Mouse (Mus musculus) mesoderm, embryonic 11.5 days (tissue): ENCODE measurements at regions not wholly inside any gene's neighbourhood (a gene's known extent, or its start where the extent isn't known, plus 50 kb on each side); places are given as distances from the start of the nearest gene placed in this dataset.

ENCODE experiments used
- DNase-seq: peaks from one replicate; pipeline ENCODE4 v3.0.0-alpha.2; 2012; ENCODE audit warnings: low read depth, low spot score

- no peak for DNase-seq
Measured at GRCm38 (mm10) chr14:48054719-48055118, 65.9 kb upstream of the Peli2 start.

- no peak for DNase-seq
Measured at GRCm38 (mm10) chr14:48055861-48056260, 64.8 kb upstream of the Peli2 start.

GRCm38 (mm10) chr14:48058234-48058868 lies 62.3 kb upstream of the Peli2 start:
- no peak for DNase-seq

GRCm38 (mm10) chr14:48059664-48060455 lies 60.8 kb upstream of the Peli2 start:
- DNase-seq: no peak

GRCm38 (mm10) chr14:48068641-48069040 lies 52.0 kb upstream of the Peli2 start:
- DNase-seq: no peak
